Mouse (Mus musculus): ENCODE measurements at regions not wholly inside any gene's neighbourhood (a gene's known extent, or its start where the extent isn't known, plus 50 kb on each side); places are given as distances from the start of the nearest gene placed in this dataset.

GRCm38 (mm10) chr2:92841626-92842025, 73.3 kb upstream of the Syt13 start:
- Histone ChIP-seq H3K4me2 (replicated peaks) (no peak overlapping the region), H3K27ac (no peak overlapping the region), H3K27me3 (no peaks in the 10 kb centered on the region), H3K4me3 (no peak overlapping the region), H3K4me1 (peaks cover 8% of the 10 kb centered on the region; the same call in 1 of the 2 replicates), H3K9ac (no peak overlapping the region), H3K9me3 (no peaks in the 10 kb centered on the region), H3K36me3 (no peaks in the 10 kb centered on the region)
- 48% methylated on average over 3 of the region's 3 CpGs for WGBS
- no peak for ATAC-seq (ENCODE audit: insufficient number of reproducible peaks, insufficient read depth, low FRiP score, low TSS enrichment)

DNA sequence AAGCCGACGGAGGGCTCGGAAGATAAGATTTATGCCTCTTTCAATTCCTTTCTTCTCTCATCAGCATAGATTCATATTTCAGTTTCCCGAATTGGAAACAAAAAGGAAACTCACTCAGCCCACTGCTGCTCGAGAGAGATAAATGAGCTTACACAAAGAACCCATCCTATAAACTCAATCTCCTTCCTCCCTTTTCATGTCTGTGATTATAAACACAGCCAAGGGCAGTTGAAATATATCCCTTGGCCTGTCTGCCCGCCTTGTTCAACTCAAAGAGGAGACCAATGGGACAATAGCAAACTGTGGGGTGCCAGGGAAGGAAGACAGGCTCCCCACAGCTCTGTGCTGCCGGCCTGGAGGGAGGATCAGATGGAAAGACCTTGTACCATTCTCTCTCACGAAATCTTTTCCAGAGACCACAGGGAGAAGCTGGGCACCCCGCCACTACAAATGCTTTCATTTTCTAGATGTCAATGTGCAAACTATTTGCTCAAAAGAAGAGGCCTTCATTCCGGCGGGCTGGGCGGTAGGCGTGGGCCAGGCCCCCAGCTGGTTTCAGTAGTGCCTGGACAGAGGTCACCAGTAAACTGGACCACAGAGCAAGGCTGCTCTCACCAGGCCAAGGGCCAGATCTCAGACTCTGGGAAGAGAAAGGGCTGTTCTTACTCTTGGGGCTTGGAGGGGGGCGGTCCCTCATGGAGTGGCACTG, 69.7 kb upstream of the Syt13 start:
- H3K4me2 ChIP-seq (replicated peaks): no peak overlapping the region

GRCm38 (mm10) chr2:92848962-92849361, 65.9 kb upstream of the Syt13 start:
- 75% methylated on average over 13 of the region's 13 CpGs for WGBS
- no peak overlapping the region for H3K4me3 ChIP-seq
- H3K36me3 ChIP-seq: no peaks in the 10 kb centered on the region
- no peaks in the 10 kb centered on the region for H3K9me3 ChIP-seq
- no peak for ATAC-seq (ENCODE audit: insufficient number of reproducible peaks, insufficient read depth, low FRiP score, low TSS enrichment)
- H3K4me2 ChIP-seq (replicated peaks): no peak overlapping the region
- no peak overlapping the region for H3K27ac ChIP-seq
- H3K9ac ChIP-seq: no peak overlapping the region
- no peaks in the 10 kb centered on the region for H3K27me3 ChIP-seq
- H3K4me1 ChIP-seq: peaks cover 8% of the 10 kb centered on the region; the same call in 1 of the 2 replicates

More for the DNA sequence above, 69.7 kb upstream of the Syt13 start:
- peaks cover 8% of the 10 kb centered on the region; the same call in 1 of the 2 replicates for H3K4me1 ChIP-seq
- H3K4me3 ChIP-seq: no peak overlapping the region
- WGBS: 35% methylated on average over 14 of the region's 14 CpGs
- no peak for ATAC-seq (ENCODE audit: insufficient number of reproducible peaks, insufficient read depth, low FRiP score, low TSS enrichment)
- H3K9ac ChIP-seq: no peak overlapping the region
- H3K27ac ChIP-seq: no peak overlapping the region
- H3K27me3 ChIP-seq: no peaks in the 10 kb centered on the region
- H3K36me3 ChIP-seq: no peaks in the 10 kb centered on the region
- H3K9me3 ChIP-seq: no peaks in the 10 kb centered on the region

DNA sequence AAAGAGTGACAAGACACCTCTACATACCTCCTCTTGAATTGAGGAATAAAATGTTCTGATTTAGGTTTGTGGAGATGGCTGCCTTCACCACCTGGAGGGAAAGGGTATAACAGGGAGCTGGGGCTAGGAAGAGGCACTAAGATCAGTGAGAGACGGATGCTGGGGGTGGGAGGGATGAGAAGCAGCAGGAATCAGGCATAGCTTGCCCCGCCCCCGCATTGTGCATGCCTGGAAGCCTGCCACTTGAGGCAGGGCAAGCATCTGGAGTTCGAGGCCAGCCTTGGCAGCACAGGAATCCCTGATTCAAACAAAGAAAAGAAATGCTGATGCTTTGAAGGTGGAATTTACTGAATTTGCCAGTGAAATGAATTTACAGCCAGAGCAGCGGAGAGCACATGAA, 63.6 kb upstream of the Syt13 start:
- H3K36me3 ChIP-seq: no peaks in the 10 kb centered on the region
- H3K4me3 ChIP-seq: no peak overlapping the region
- no peaks in the 10 kb centered on the region for H3K27me3 ChIP-seq
- no peak for ATAC-seq (ENCODE audit: insufficient number of reproducible peaks, insufficient read depth, low FRiP score, low TSS enrichment)
- no peak overlapping the region for H3K4me2 ChIP-seq (replicated peaks)
- no peaks in the 10 kb centered on the region for H3K4me1 ChIP-seq
- no peak overlapping the region for H3K27ac ChIP-seq
- no peaks in the 10 kb centered on the region for H3K9me3 ChIP-seq
- H3K9ac ChIP-seq: no peak overlapping the region
- 47% methylated on average over 5 of the region's 5 CpGs for WGBS

GRCm38 (mm10) chr2:92853175-92853574, 61.7 kb upstream of the Syt13 start:
- Histone ChIP-seq H3K36me3 (no peaks in the 10 kb centered on the region), H3K4me3 (no peak overlapping the region), H3K4me1 (no peaks in the 10 kb centered on the region), H3K4me2 (replicated peaks) (no peak overlapping the region), H3K9me3 (no peaks in the 10 kb centered on the region), H3K27ac (no peak overlapping the region), H3K27me3 (no peaks in the 10 kb centered on the region), H3K9ac (no peak overlapping the region)
- WGBS: 77% methylated on average over 3 of the region's 3 CpGs
- ATAC-seq (ENCODE audit: insufficient number of reproducible peaks, insufficient read depth, low FRiP score, low TSS enrichment): no peak

DNA sequence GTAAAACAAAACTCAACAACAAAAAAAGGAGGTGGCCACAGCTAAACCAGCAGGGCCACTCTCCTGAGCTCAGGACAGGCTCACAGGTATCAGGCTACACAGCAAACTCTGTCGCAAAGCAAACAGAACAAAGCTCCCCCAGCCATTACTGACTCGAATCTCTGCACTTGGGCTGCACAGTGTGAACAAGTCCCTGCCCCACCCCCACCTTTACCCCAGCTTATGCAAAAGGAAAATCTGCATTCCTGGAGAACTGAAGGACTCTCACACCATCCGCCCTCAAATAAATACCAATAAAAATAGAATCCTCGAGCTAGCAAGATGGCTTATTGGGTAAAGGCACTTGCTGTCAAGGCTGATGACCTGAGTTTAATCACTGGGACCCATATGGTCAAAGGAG, 60.6 kb upstream of the Syt13 start:
- H3K9ac ChIP-seq: no peak overlapping the region
- no peaks in the 10 kb centered on the region for H3K27me3 ChIP-seq
- H3K36me3 ChIP-seq: no peaks in the 10 kb centered on the region
- no peak overlapping the region for H3K27ac ChIP-seq
- ATAC-seq (ENCODE audit: insufficient number of reproducible peaks, insufficient read depth, low FRiP score, low TSS enrichment): no peak
- no peaks in the 10 kb centered on the region for H3K9me3 ChIP-seq
- H3K4me2 ChIP-seq (replicated peaks): no peak overlapping the region
- WGBS: 47% methylated on average over 4 of the region's 4 CpGs
- H3K4me3 ChIP-seq: no peak overlapping the region
- H3K4me1 ChIP-seq: no peaks in the 10 kb centered on the region

- Histone ChIP-seq H3K27ac (no peak overlapping the region), H3K4me3 (no peak overlapping the region), H3K36me3 (no peaks in the 10 kb centered on the region), H3K9ac (no peak overlapping the region), H3K27me3 (no peaks in the 10 kb centered on the region), H3K4me2 (replicated peaks) (no peak overlapping the region), H3K9me3 (no peaks in the 10 kb centered on the region), H3K4me1 (0 out of 2 replicates have a peak, but pooled peaks cover 4% of the 10 kb centered on the region)
- no peak for ATAC-seq (ENCODE audit: insufficient number of reproducible peaks, insufficient read depth, low FRiP score, low TSS enrichment)
- 77% methylated on average over 12 of the region's 12 CpGs for WGBS
Observed at GRCm38 (mm10) chr2:92856047-92856446, 58.9 kb upstream of the Syt13 start.

GRCm38 (mm10) chr2:92860502-92861197, 54.2 kb upstream of the Syt13 start:
- ATAC-seq (ENCODE audit: insufficient number of reproducible peaks, insufficient read depth, low FRiP score, low TSS enrichment): no peak
- Histone ChIP-seq H3K4me3 (no peak overlapping the region), H3K27me3 (no peaks in the 10 kb centered on the region), H3K36me3 (no peaks in the 10 kb centered on the region), H3K4me1 (0 out of 2 replicates have a peak, but pooled peaks cover 4% of the 10 kb centered on the region), H3K9ac (no peak overlapping the region), H3K4me2 (replicated peaks) (no peak overlapping the region), H3K9me3 (peaks cover 5% of the 10 kb centered on the region; the same call in 1 of the 2 replicates), H3K27ac (no peak overlapping the region)
- WGBS: 73% methylated on average over 8 of the region's 8 CpGs
